Mouse (Mus musculus) thymus, adult 2 months (tissue): ENCODE data around the gene Mrpl43. TPM values are rescaled to one million over a fixed set of nuclear protein-coding genes. Genes with fewer than 3 reads are reported as not detected.

Experiments used
- DNase-seq: peaks from one replicate; pipeline ENCODE4 v3.0.0; 2021
- H3K27ac ChIP-seq: fragments of 200-500 bp; 2 replicates; pipeline ENCODE4 v1.5.1; 2012; ENCODE audit warnings: low read length, control low read depth; ENCODE audit not compliant: control insufficient read depth, insufficient read depth
- H3K27me3 ChIP-seq: fragments of 200-500 bp; 2 replicates; pipeline ENCODE4 v1.6.1; 2012; ENCODE audit warnings: mild to moderate bottlenecking, low read length, moderate library complexity, mixed read lengths; ENCODE audit not compliant: control insufficient read depth, insufficient read depth
- H3K36me3 ChIP-seq: fragments of 200-500 bp; 2 replicates; pipeline ENCODE4 v1.6.1; 2012; ENCODE audit warnings: mild to moderate bottlenecking, low read length, moderate library complexity; ENCODE audit not compliant: control insufficient read depth, insufficient read depth
- H3K4me1 ChIP-seq: fragments of 200-500 bp; replicated peaks from 2 replicates; pipeline ENCODE4 v1.6.1; 2012; ENCODE audit warnings: low read length; ENCODE audit not compliant: control insufficient read depth, insufficient read depth
- H3K4me3 ChIP-seq: fragments of 200-500 bp; 2 replicates; pipeline ENCODE4 v1.5.1; 2012; ENCODE audit warnings: mild to moderate bottlenecking, low read length, control low read depth, moderate library complexity; ENCODE audit not compliant: control insufficient read depth, insufficient read depth
- CTCF ChIP-seq: fragments of 200-500 bp; IDR thresholded peaks from 2 replicates; pipeline ENCODE4 v1.5.1; 2012; ENCODE audit warnings: mild to moderate bottlenecking, control low read depth, low read length, moderate library complexity, borderline replicate concordance; ENCODE audit not compliant: control insufficient read depth, poor library complexity, insufficient read depth; ENCODE audit errors: extremely low read depth
- POLR2A ChIP-seq: fragments of 200-500 bp; IDR thresholded peaks from 2 replicates; pipeline ENCODE4 v1.6.1; 2012; ENCODE audit warnings: mild to moderate bottlenecking, low read length, control low read depth, moderate library complexity; ENCODE audit not compliant: control insufficient read depth, poor library complexity, insufficient read depth; ENCODE audit errors: extremely low read depth
- WGBS: fragments of 180-500 bp; shearing (Covaris S2); methylation state at CpG from one replicate; pipeline ENCODE4 v1.1.7; 2018; 5-methylcytosine and 5-hydroxymethylcytosine counted together
- polyA plus RNA-seq: library from polyadenylated mRNA; depleted of rRNA; stranded (reverse); fragments of >200 nt; gene quantifications from 2 replicates; pipeline ENCODE4 v1.2.3, GENCODE M21; 2012

Gene Mrpl43
- polyA plus RNA-seq, 1 experiment = 121 TPM

DNA sequence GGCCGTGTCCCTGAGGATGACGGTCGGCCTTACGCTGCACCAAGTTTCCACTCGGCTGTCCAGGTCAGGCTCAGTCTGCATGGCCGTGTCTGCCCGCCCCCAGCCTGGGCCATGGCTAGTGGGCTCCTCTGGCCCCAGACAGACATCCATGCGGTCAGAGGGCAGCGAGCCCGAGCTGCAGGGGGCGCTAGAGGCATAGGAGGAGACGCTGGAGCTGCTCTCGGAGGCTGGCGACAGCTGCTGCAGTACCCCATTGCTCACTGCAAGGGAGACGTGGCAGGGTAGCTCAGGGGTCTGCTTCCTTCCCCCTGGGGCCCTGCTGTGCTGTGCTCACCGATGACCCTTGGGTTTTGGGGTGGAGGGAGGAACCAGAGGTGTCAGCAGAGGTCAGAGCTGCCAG is 30.6 kb upstream of the Mrpl43 start:
- DNase-seq = peak; percentile 54
- Histone ChIP-seq H3K36me3 (no peaks in the 10 kb centered on the region), H3K4me3 (no peak overlapping the region), H3K27ac (no peak overlapping the region), H3K27me3 (no peaks in the 10 kb centered on the region), H3K4me1 (0 out of 2 replicates have a peak, but pooled peaks cover 4% of the 10 kb centered on the region)
- 54% methylated on average over 16 of the region's 16 CpGs for WGBS
- TF ChIP-seq POLR2A = no peak
- TF ChIP-seq CTCF = peak; percentile 45; the same call in 1 of the 2 replicates

DNA sequence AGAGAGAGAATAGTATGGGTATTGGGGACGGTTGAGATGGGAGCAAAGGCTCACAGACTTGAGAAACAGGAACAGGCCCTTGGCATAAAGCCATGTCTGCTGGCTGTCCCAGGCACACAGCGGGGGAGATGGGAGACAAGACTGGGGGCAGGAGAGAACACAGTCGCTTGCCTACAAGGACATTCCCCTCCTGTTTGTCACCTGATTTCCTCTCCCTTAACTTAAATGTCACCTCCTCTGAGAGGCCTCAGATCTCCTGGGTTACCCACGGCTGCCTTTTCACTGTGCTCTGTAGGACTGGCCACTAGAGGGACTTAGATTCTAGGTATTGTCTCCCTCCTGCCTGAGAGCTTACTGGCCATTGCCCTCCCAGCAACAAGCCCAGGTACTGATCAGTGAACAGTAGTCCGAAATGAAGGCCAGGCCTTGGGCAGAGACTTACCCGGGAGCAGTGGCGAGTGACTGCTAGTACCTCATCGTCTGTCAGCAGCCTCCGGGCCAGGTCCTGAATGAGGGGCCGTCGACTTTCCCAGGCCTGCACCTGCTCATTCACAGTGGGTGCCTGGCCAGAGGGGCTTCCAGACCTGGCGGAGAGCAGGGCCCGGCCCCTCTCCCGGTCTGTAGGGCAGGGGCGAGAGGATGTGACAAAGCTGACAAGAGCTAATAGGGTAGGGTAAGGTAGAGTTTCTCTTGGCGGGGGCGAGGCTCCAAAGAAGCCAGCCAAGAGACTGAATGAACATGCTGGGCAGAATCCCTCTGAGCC is 26.5 kb upstream of the Mrpl43 start:
- no peak for DNase-seq
- 61% methylated on average over 17 of the region's 17 CpGs for WGBS
- no peak for TF ChIP-seq CTCF
- no peak for TF ChIP-seq POLR2A

DNA sequence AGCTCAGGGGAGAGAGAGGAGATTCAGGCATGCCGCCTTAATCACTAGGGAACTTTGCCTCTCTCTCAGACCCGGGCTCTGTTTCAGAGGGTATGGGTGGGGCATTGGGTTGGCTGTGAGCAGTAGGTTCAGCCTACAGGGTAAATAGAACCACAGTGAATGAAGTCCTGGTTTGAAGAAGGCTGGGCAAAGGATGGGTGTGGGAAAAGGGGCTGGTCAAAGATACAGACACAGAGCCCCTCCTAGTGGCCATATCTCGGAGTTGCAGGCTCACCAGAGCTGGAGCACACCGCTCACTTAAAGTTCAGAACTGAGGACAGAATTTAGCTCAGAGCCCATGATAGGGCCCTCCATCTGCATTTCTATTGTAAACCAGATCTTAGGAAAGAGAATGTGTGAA is 25.5 kb upstream of the Mrpl43 start:
- peak; percentile 70 for DNase-seq
- 29% methylated on average over 4 of the region's 4 CpGs for WGBS
- Histone ChIP-seq H3K27me3 (no peaks in the 10 kb centered on the region), H3K27ac (no peak overlapping the region), H3K4me3 (no peak overlapping the region), H3K36me3 (no peaks in the 10 kb centered on the region), H3K4me1 (peaks cover 6% of the 10 kb centered on the region; the same call in 1 of the 2 replicates)
- TF ChIP-seq CTCF (peak; percentile 65; the same call in 1 of the 2 replicates), POLR2A (no peak)

More for the DNA sequence above, 26.5 kb upstream of the Mrpl43 start:
- Histone ChIP-seq H3K27me3 (no peaks in the 10 kb centered on the region), H3K4me3 (no peak overlapping the region), H3K27ac (no peak overlapping the region), H3K36me3 (no peaks in the 10 kb centered on the region), H3K4me1 (peaks cover 6% of the 10 kb centered on the region; the same call in 1 of the 2 replicates)

DNA sequence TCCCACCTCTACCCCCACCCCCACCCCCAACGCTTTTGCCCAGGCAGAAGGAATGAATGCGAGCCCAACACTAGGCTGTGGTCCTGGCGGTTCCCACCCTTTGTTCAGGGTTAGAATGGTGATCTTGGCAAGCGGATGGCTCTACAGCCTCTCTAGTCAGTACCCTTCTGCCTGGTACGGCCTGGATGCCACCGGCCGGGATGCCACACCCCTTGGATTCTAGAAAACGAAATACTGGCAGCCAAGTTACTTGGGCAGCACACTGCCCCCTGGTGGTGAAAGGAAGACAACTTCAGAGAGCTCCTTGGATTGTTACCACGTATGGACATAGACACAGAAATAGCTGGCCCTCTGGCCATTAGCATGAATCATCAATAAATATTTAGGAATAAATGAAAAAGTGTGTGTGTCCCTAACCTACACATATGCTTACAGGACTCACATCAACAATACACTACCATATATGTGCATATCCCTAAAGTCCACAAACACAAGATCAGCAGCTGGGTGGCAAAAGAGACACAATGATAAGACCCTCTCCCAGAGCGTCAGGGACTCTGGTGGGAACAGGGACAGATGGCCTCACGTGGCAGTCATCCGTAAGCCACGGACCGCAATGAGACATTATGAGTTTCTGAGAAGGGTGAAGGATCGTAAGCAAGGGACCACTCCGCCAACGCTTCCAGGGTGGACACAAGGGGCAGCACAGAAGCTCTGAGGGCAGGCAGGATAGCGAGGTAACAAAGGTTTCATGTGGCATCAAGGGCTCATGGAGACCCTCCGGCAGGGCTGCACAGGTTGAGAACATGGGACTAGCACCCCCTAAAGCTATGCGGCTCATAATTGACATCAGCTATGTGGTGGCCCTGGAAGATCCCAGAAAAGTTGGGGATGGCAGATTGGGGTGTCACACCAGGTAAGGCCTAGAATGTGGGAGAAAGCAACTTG is 24.8 kb upstream of the Mrpl43 start:
- peaks cover 6% of the 10 kb centered on the region; the same call in 1 of the 2 replicates for H3K4me1 ChIP-seq
- DNase-seq = peak; percentile 67
- H3K4me3 ChIP-seq = no peak overlapping the region
- H3K36me3 ChIP-seq = no peaks in the 10 kb centered on the region
- TF ChIP-seq POLR2A (no peak), CTCF (peak; percentile 76; the same call in 1 of the 2 replicates)
- H3K27me3 ChIP-seq = no peaks in the 10 kb centered on the region
- H3K27ac ChIP-seq = no peak overlapping the region
- WGBS = 45% methylated on average over 20 of the region's 20 CpGs

DNA sequence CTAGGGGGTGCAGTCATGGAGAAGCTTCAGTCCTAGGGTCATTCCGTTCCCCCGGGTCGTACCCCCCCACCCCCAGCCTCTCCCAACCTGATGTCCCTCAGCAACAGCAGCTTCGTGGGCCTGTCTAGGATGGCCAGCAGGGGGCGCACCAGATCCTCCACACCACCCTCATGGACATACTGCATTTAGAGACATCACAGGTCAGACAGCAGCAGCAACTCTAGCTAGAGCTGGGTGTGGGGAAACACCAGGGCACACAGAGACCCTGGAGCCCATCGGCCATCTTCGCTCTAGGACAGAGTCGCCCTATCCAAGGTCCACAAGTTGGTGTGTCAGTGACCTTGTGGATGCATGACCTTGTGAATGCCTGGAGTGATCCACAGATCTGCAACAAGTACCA is 23.9 kb upstream of the Mrpl43 start:
- Histone ChIP-seq H3K36me3 (no peaks in the 10 kb centered on the region), H3K4me3 (no peak overlapping the region), H3K27me3 (no peaks in the 10 kb centered on the region), H3K4me1 (peaks cover 6% of the 10 kb centered on the region; the same call in 1 of the 2 replicates), H3K27ac (no peak overlapping the region)
- 30% methylated on average over 8 of the region's 8 CpGs for WGBS
- no peak for TF ChIP-seq POLR2A
- TF ChIP-seq CTCF = peak; percentile 95
- DNase-seq = peak; percentile 60

DNA sequence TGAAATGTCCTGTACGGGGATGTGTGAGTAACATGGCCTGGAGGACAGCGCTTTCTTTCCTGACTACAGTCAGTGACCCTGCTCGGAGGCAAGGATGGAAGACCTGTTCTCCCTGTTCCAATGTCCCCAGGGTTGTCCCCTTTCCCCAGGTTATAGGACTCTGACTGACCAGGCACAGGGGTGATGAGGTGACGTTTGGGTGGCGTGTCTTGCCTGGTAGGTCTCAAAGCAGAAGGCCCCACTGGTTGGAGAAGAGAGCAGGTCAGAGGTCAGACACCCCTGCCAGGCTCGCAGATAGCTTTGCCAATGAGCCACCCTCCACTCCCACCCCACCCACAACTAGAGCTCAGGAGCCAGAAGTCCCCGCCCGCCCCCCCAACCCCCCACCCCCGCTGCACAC is 23.3 kb upstream of the Mrpl43 start:
- Histone ChIP-seq H3K27me3 (no peaks in the 10 kb centered on the region), H3K36me3 (no peaks in the 10 kb centered on the region), H3K4me3 (no peak overlapping the region), H3K4me1 (peaks cover 6% of the 10 kb centered on the region; the same call in 1 of the 2 replicates), H3K27ac (no peak overlapping the region)
- TF ChIP-seq POLR2A (no peak), CTCF (no peak)
- WGBS = 72% methylated on average over 9 of the region's 9 CpGs
- no peak for DNase-seq
